Mouse (Mus musculus) CH12.LX (cell line): ENCODE measurements around the gene Tpcn1. TPM values are rescaled to one million over a fixed set of nuclear protein-coding genes. Genes with fewer than 3 reads are reported as not detected.

Experiments
- DNase-seq: peaks from one replicate; pipeline ENCODE4 v3.0.0-alpha.2; 2013; ENCODE audit errors: extremely low read depth
- H3K27ac ChIP-seq: 2 replicates; pipeline ENCODE4 v1.5.1; 2012; ENCODE audit warnings: low read depth, mild to moderate bottlenecking, control low read depth, moderate library complexity; ENCODE audit not compliant: insufficient read depth
- H3K27me3 ChIP-seq: replicated peaks from 2 replicates; pipeline ENCODE3; 2012; ENCODE audit warnings: inconsistent platforms
- H3K36me3 ChIP-seq, 2 experiments: replicated peaks in 1 of 2; 2 replicates each; pipeline versions ENCODE3 to v1.6.1; 2012; ENCODE audit warnings: inconsistent platforms in 1 of 2, low read length in 1 of 2, mild to moderate bottlenecking in 1 of 2, mixed read lengths in 1 of 2, moderate library complexity in 1 of 2; ENCODE audit not compliant: control insufficient read depth in 1 of 2, insufficient read depth in 1 of 2
- H3K4me1 ChIP-seq, 2 experiments: 2 replicates each; pipeline ENCODE4 v1.6.1; 2012; ENCODE audit warnings: inconsistent platforms in 1 of 2, moderate library complexity in 1 of 2; ENCODE audit not compliant: insufficient read depth in 2 of 2, control insufficient read depth in 1 of 2
- H3K4me2 ChIP-seq: 2 replicates; pipeline ENCODE4 v1.6.1; 2012; ENCODE audit warnings: low read depth, mild to moderate bottlenecking, control low read depth; ENCODE audit not compliant: poor library complexity, insufficient read depth, severe bottlenecking
- H3K4me3 ChIP-seq, 3 experiments: fragments of 150-350 bp in 1 of 3; sonication (generic) in 1 of 3; replicated peaks in 1 of 3; 2 replicates each; pipeline versions ENCODE3 to v1.5.1; 2011 to 2012; ENCODE audit warnings: low read depth in 2 of 3, low read length in 2 of 3, mild to moderate bottlenecking in 2 of 3, moderate library complexity in 2 of 3, control low read depth in 1 of 3, improper control_type of control experiment in 1 of 3, inconsistent platforms in 1 of 3, mixed read lengths in 1 of 3; ENCODE audit not compliant: poor library complexity in 1 of 3
- H3K79me2 ChIP-seq: replicated peaks from 2 replicates; pipeline ENCODE4 v1.6.1; 2012; ENCODE audit warnings: mild to moderate bottlenecking, moderate library complexity; ENCODE audit not compliant: control insufficient read depth, poor library complexity, insufficient read depth, severe bottlenecking; ENCODE audit errors: extremely low read depth
- H3K9ac ChIP-seq: 2 replicates; pipeline ENCODE4 v1.6.1; 2012; ENCODE audit warnings: low read depth, mild to moderate bottlenecking, control low read depth, moderate library complexity; ENCODE audit not compliant: insufficient read depth
- H3K9me3 ChIP-seq: replicated peaks from 2 replicates; pipeline ENCODE3; 2012; ENCODE audit warnings: low read length, inconsistent platforms, mixed read lengths
- BHLHE40 ChIP-seq: IDR thresholded peaks from 2 replicates; pipeline ENCODE4 v1.6.1; 2011; ENCODE audit warnings: mild to moderate bottlenecking, low read depth, low read length, improper control_type of control experiment
- CHD1 ChIP-seq: IDR thresholded peaks from 2 replicates; pipeline ENCODE4 v1.6.1; 2012; ENCODE audit warnings: low read depth, low read length, improper control_type of control experiment, inconsistent platforms
- CHD2 ChIP-seq: IDR thresholded peaks from 2 replicates; pipeline ENCODE4 v1.6.1; 2011; ENCODE audit warnings: low read length, improper control_type of control experiment
- CTCF ChIP-seq, 2 experiments: IDR thresholded peaks in 1 of 2; conservative IDR thresholded peaks in 1 of 2; 2 replicates each; pipeline ENCODE4 v1.5.1; 2011 to 2012; ENCODE audit warnings: low read depth in 2 of 2, low read length in 2 of 2, improper control_type of control experiment in 1 of 2, inconsistent platforms in 1 of 2, mild to moderate bottlenecking in 1 of 2, moderate library complexity in 1 of 2
- E2F4 ChIP-seq: IDR thresholded peaks from 2 replicates; pipeline ENCODE4 v1.6.1; 2011; ENCODE audit warnings: low read depth, low read length, improper control_type of control experiment; ENCODE audit not compliant: insufficient replicate concordance
- ELF1 ChIP-seq: IDR thresholded peaks from 2 replicates; pipeline ENCODE4 v1.6.1; 2014; ENCODE audit warnings: low read depth, mild to moderate bottlenecking, inconsistent platforms, low read length, improper control_type of control experiment
- EP300 ChIP-seq: IDR thresholded peaks from 2 replicates; pipeline ENCODE4 v1.6.1; 2011; ENCODE audit warnings: low read length, improper control_type of control experiment
- ETS1 ChIP-seq: conservative IDR thresholded peaks from 2 replicates; pipeline ENCODE4 v1.6.1; 2012; ENCODE audit warnings: low read depth, mild to moderate bottlenecking, inconsistent platforms, low read length, improper control_type of control experiment, moderate library complexity
- GABPA ChIP-seq: IDR thresholded peaks from 2 replicates; pipeline ENCODE4 v1.6.1; 2012; ENCODE audit warnings: low read depth, low read length, improper control_type of control experiment, inconsistent platforms; ENCODE audit not compliant: insufficient replicate concordance
- HCFC1 ChIP-seq: IDR thresholded peaks from 2 replicates; pipeline ENCODE4 v1.6.1; 2012; ENCODE audit warnings: low read depth, mild to moderate bottlenecking, inconsistent platforms, low read length, improper control_type of control experiment
- IRF4 ChIP-seq: IDR thresholded peaks from 2 replicates; pipeline ENCODE4 v1.6.1; 2014; ENCODE audit warnings: low read depth, mild to moderate bottlenecking, inconsistent platforms, low read length, improper control_type of control experiment
- JUN ChIP-seq: IDR thresholded peaks from 2 replicates; pipeline ENCODE4 v1.6.1; 2011; ENCODE audit warnings: low read depth, mild to moderate bottlenecking, low read length, improper control_type of control experiment, moderate library complexity; ENCODE audit not compliant: insufficient read depth
- JUND ChIP-seq: conservative IDR thresholded peaks from 2 replicates; pipeline ENCODE4 v1.6.1; 2011; ENCODE audit warnings: low read depth, low read length, improper control_type of control experiment
- KAT2A ChIP-seq: IDR thresholded peaks from 2 replicates; pipeline ENCODE4 v1.6.1; 2012; ENCODE audit warnings: low read length, improper control_type of control experiment, inconsistent platforms; ENCODE audit not compliant: insufficient replicate concordance
- MAFK ChIP-seq: IDR thresholded peaks from 2 replicates; pipeline ENCODE4 v1.6.1; 2011; ENCODE audit warnings: low read length, improper control_type of control experiment; ENCODE audit not compliant: insufficient replicate concordance
- MAX ChIP-seq: IDR thresholded peaks from 2 replicates; pipeline ENCODE4 v1.6.1; 2011; ENCODE audit warnings: low read length, improper control_type of control experiment
- MAZ ChIP-seq: IDR thresholded peaks from 2 replicates; pipeline ENCODE4 v1.6.1; 2012; ENCODE audit warnings: low read depth, mild to moderate bottlenecking, inconsistent platforms, low read length, improper control_type of control experiment, moderate library complexity
- MEF2A ChIP-seq: IDR thresholded peaks from 2 replicates; pipeline ENCODE4 v1.6.1; 2014; ENCODE audit warnings: low read depth, mild to moderate bottlenecking, inconsistent platforms, low read length, improper control_type of control experiment, borderline replicate concordance
- MXI1 ChIP-seq: IDR thresholded peaks from 2 replicates; pipeline ENCODE4 v1.6.1; 2011; ENCODE audit warnings: mild to moderate bottlenecking, low read depth, low read length, improper control_type of control experiment
- MYC ChIP-seq: IDR thresholded peaks from 2 replicates; pipeline ENCODE4 v1.6.1; 2011; ENCODE audit warnings: low read depth, mild to moderate bottlenecking, improper control_type of control experiment, low read length
- NELFE ChIP-seq: IDR thresholded peaks from 2 replicates; pipeline ENCODE4 v1.6.1; 2011; ENCODE audit warnings: low read depth, low read length, improper control_type of control experiment
- NRF1 ChIP-seq: IDR thresholded peaks from 2 replicates; pipeline ENCODE4 v1.6.1; 2014; ENCODE audit warnings: low read depth, mild to moderate bottlenecking, inconsistent platforms, low read length, improper control_type of control experiment, moderate library complexity
- PAX5 ChIP-seq: IDR thresholded peaks from 2 replicates; pipeline ENCODE4 v1.6.1; 2012; ENCODE audit warnings: low read length, inconsistent platforms, mixed read lengths
- POLR2A ChIP-seq: IDR thresholded peaks from 2 replicates; pipeline ENCODE4 v1.6.1; 2011; ENCODE audit warnings: low read depth, mild to moderate bottlenecking, improper control_type of control experiment, low read length
- POLR2AphosphoS2 ChIP-seq: IDR thresholded peaks from 2 replicates; pipeline ENCODE4 v1.6.1; 2011; ENCODE audit warnings: low read depth, low read length, improper control_type of control experiment
- RAD21 ChIP-seq: IDR thresholded peaks from 2 replicates; pipeline ENCODE4 v1.6.1; 2011; ENCODE audit warnings: low read depth, mild to moderate bottlenecking, low read length, improper control_type of control experiment, moderate library complexity
- RCOR1 ChIP-seq: conservative IDR thresholded peaks from 2 replicates; pipeline ENCODE4 v1.6.1; 2012; ENCODE audit warnings: low read depth, mild to moderate bottlenecking, inconsistent platforms, low read length, improper control_type of control experiment
- SIN3A ChIP-seq: IDR thresholded peaks from 2 replicates; pipeline ENCODE4 v1.6.1; 2012; ENCODE audit warnings: low read length, improper control_type of control experiment, inconsistent platforms
- SMC3 ChIP-seq: IDR thresholded peaks from 2 replicates; pipeline ENCODE4 v1.6.1; 2011; ENCODE audit warnings: low read depth, low read length, improper control_type of control experiment
- TBP ChIP-seq: conservative IDR thresholded peaks from 2 replicates; pipeline ENCODE4 v1.6.1; 2011; ENCODE audit warnings: low read depth, low read length, improper control_type of control experiment
- TCF12 ChIP-seq: IDR thresholded peaks from 2 replicates; pipeline ENCODE4 v1.6.1; 2014; ENCODE audit warnings: low read depth, mild to moderate bottlenecking, inconsistent platforms, low read length, improper control_type of control experiment
- UBTF ChIP-seq: IDR thresholded peaks from 2 replicates; pipeline ENCODE4 v1.6.1; 2012; ENCODE audit warnings: low read depth, mild to moderate bottlenecking, inconsistent platforms, low read length, improper control_type of control experiment, moderate library complexity
- USF1 ChIP-seq: IDR thresholded peaks from 2 replicates; pipeline ENCODE4 v1.6.1; 2014; ENCODE audit warnings: low read depth, mild to moderate bottlenecking, inconsistent platforms, low read length, improper control_type of control experiment
- USF2 ChIP-seq: conservative IDR thresholded peaks from 2 replicates; pipeline ENCODE4 v1.6.1; 2011; ENCODE audit warnings: low read depth, low read length, improper control_type of control experiment
- ZC3H11A ChIP-seq: IDR thresholded peaks from 2 replicates; pipeline ENCODE4 v1.6.1; 2012; ENCODE audit warnings: low read depth, mild to moderate bottlenecking, inconsistent platforms, low read length, improper control_type of control experiment
- ZKSCAN1 ChIP-seq: IDR thresholded peaks from 2 replicates; pipeline ENCODE4 v1.6.1; 2012; ENCODE audit warnings: low read depth, inconsistent platforms, low read length, improper control_type of control experiment, borderline replicate concordance
- ZMIZ1 ChIP-seq: IDR thresholded peaks from 2 replicates; pipeline ENCODE4 v1.6.1; 2012; ENCODE audit warnings: low read depth, mild to moderate bottlenecking, inconsistent platforms, low read length, improper control_type of control experiment
- ZNF384 ChIP-seq: IDR thresholded peaks from 2 replicates; pipeline ENCODE4 v1.6.1; 2012; ENCODE audit warnings: low read depth, low read length, improper control_type of control experiment, inconsistent platforms
- dilution Hi-C: fragments of 300-500 bp; cut with MboI; formaldehyde crosslinking; loops from 2 replicates; pipeline ENCODE4 v1.14.3; 2020; ENCODE audit warnings: low sequenced_read_pairs; ENCODE audit not compliant: extremely low pct_unique_long_range_greater_than_20kb, extremely low pct_ligation_motif_present
- in situ Hi-C: fragments of 300-500 bp; cut with MboI; formaldehyde crosslinking; loops from 3 replicates; pipeline ENCODE4 v1.14.3; 2019; ENCODE audit warnings: low sequenced_read_pairs, low pct_ligation_motif_present, low pct_unique_long_range_greater_than_20kb, mixed read lengths
- polyA plus RNA-seq: library from polyadenylated mRNA; unstranded; fragments of >175 nt; gene quantifications from 2 replicates; pipeline ENCODE4 v1.2.1, GENCODE M21; 2012; ENCODE audit warnings: low read depth; ENCODE audit not compliant: insufficient read length
- total RNA-seq, 2 experiments: library from RNA; depleted of rRNA; stranded (reverse); fragments of 300-350 nt in 1 of 2; fragments of >200 nt in 1 of 2; gene quantifications; 2 replicates each; pipeline ENCODE4 v1.2.3; 2012 to 2014

Tpcn1 gene
- total and polyA plus RNA-seq, 3 experiments = 0.90 to 5.4 (median 2.2) TPM

GRCm38 (mm10) chr5:120621078-120621765 lies 32.7 kb upstream of the Tpcn1 start:
- in situ Hi-C loops = loop anchor here (5.0 to 25.0 kb wide), 3 partner anchors 36 to 484 kb away; no protein-coding TSS in a partner anchor

GRCm38 (mm10) chr5:120620375-120621077 lies 32.1 kb upstream of the Tpcn1 start:
- H3K27ac ChIP-seq = peak overlapping the region; percentile 98
- peaks cover 32 to 69% of the 10 kb centered on the region in 2 experiments for H3K4me1 ChIP-seq
- H3K27me3 ChIP-seq = no peaks in the 10 kb centered on the region
- in situ Hi-C loops (loop anchor here (5.0 to 25.0 kb wide), 3 partner anchors 37 to 483 kb away; no protein-coding TSS in a partner anchor), dilution Hi-C loops (no loop called here)
- H3K9ac ChIP-seq = no peak overlapping the region
- peaks cover 9% of the 10 kb centered on the region for H3K9me3 ChIP-seq
- H3K4me2 ChIP-seq = no peak overlapping the region; the same call in 1 of the 2 replicates
- peak; percentile 92 for DNase-seq
- H3K36me3 ChIP-seq = peaks cover 70 to 91% of the 10 kb centered on the region in 2 experiments
- H3K4me3 ChIP-seq = no peak overlapping the region
- peaks cover 14% of the 10 kb centered on the region for H3K79me2 ChIP-seq
- TF ChIP-seq BHLHE40 = no peak
- no peak for TF ChIP-seq POLR2A
- TF ChIP-seq MYC = peak; percentile 71
- TF ChIP-seq IRF4 = peak; percentile 58; the same call in 1 of the 2 replicates
- TF ChIP-seq CHD2 = no peak
- peak; percentile 83; the same call in 1 of the 2 replicates for TF ChIP-seq MAZ
- TF ChIP-seq MAFK = no peak
- TF ChIP-seq RAD21 = peak; percentile 98
- TF ChIP-seq CTCF (conservative IDR thresholded peaks at IDR 0.05 in 1 of 2, IDR thresholded peaks at IDR 0.05 in 1 of 2; ENCODE audit: low read depth in 2 of 2, low read length in 2 of 2) = peak; percentile 96 to 97
- TF ChIP-seq SIN3A = peak; percentile 86
- TF ChIP-seq ELF1 = peak; percentile 11; the same call in 1 of the 2 replicates
- peak; percentile 66; the same call in 1 of the 2 replicates for TF ChIP-seq NELFE
- TF ChIP-seq JUN = 0 out of 2 replicates have a peak, but pooled peaks have one; percentile 2
- peak; percentile 31; the same call in 1 of the 2 replicates for TF ChIP-seq MAX
- no peak for TF ChIP-seq HCFC1

More at GRCm38 (mm10) chr5:120621078-120621765, 32.7 kb upstream of the Tpcn1 start:
- Histone ChIP-seq H3K27me3 (no peaks in the 10 kb centered on the region), H3K36me3 (peaks cover 72 to 92% of the 10 kb centered on the region in 2 experiments), H3K9ac (peak overlapping the region; percentile 26; the same call in 1 of the 2 replicates), H3K4me3 (peak overlapping the region in 2 of 3 experiments; percentile 21 to 35), H3K4me2 (peak overlapping the region; percentile 48), H3K4me1 (peaks cover 32 to 76% of the 10 kb centered on the region in 2 experiments), H3K79me2 (peaks cover 7% of the 10 kb centered on the region), H3K27ac (peak overlapping the region; percentile 98), H3K9me3 (peaks cover 9% of the 10 kb centered on the region)
- dilution Hi-C loops = no loop called here
- TF ChIP-seq HCFC1 (no peak), SMC3 (no peak), JUN (no peak), ETS1 (peak; percentile 82), MAZ (0 out of 2 replicates have a peak, but pooled peaks have one; percentile 6), RAD21 (no peak), UBTF (no peak), ZC3H11A (no peak), RCOR1 (no peak), PAX5 (no peak), POLR2A (peak; percentile 16; the same call in 1 of the 2 replicates), CHD2 (peak; percentile 69), POLR2AphosphoS2 (no peak), ZNF384 (no peak), MXI1 (no peak; the same call in 1 of the 2 replicates), GABPA (no peak), MEF2A (peak; percentile 96), BHLHE40 (peak; percentile 91), CHD1 (no peak), MAFK (no peak), E2F4 (no peak), TCF12 (peak; percentile 96), NRF1 (no peak), CTCF (conservative IDR thresholded peaks at IDR 0.05 in 1 of 2, IDR thresholded peaks at IDR 0.05 in 1 of 2; ENCODE audit: low read depth in 2 of 2, low read length in 2 of 2) (no peak), ZMIZ1 (no peak; the same call in 1 of the 2 replicates), MAX (no peak), TBP (no peak), USF1 (no peak), SIN3A (peak; percentile 37; the same call in 1 of the 2 replicates), NELFE (no peak), ELF1 (no peak), ZKSCAN1 (no peak), KAT2A (no peak), IRF4 (no peak), JUND (no peak), EP300 (peak; percentile 83), USF2 (no peak), MYC (no peak)
- DNase-seq = peak; percentile 91
